Mouse (Mus musculus) limb, embryonic 11.5 days (tissue): Measurements from ENCODE around the gene Tcf7. TPM values are rescaled to one million over a fixed set of nuclear protein-coding genes. Genes with fewer than 3 reads are reported as not detected.

Source experiments
- ATAC-seq: fragments of 200-750 bp; cut with Nextera tagmentation; 2 replicates; pipeline ENCODE4 v1.8.0; 2017; ENCODE audit warnings: low read depth; ENCODE audit not compliant: insufficient number of reproducible peaks, low FRiP score, low TSS enrichment
- DNase-seq: peaks from one replicate; pipeline ENCODE4 v3.0.0-alpha.2; 2015; ENCODE audit warnings: low spot score
- H3K27ac ChIP-seq: fragments of 300-500 bp; sonication (generic); replicated peaks from 2 replicates; pipeline ENCODE4 v1.5.1; 2014; ENCODE audit warnings: low read depth, mild to moderate bottlenecking, low read length
- H3K27me3 ChIP-seq: fragments of 300-500 bp; sonication (generic); 2 replicates; pipeline ENCODE4 v1.6.1; 2014; ENCODE audit warnings: mild to moderate bottlenecking, low read length, mixed read lengths; ENCODE audit not compliant: control insufficient read depth, insufficient read depth
- H3K36me3 ChIP-seq: fragments of 300-500 bp; sonication (generic); 2 replicates; pipeline ENCODE4 v1.6.1; 2014; ENCODE audit warnings: mild to moderate bottlenecking, low read length, moderate library complexity, mixed read lengths; ENCODE audit not compliant: control insufficient read depth, insufficient read depth
- H3K4me1 ChIP-seq: fragments of 300-500 bp; sonication (generic); 2 replicates; pipeline ENCODE4 v1.6.1; 2014; ENCODE audit warnings: low read length, mixed read lengths; ENCODE audit not compliant: control insufficient read depth, insufficient read depth
- H3K4me2 ChIP-seq: fragments of 300-500 bp; sonication (generic); 2 replicates; pipeline ENCODE4 v1.6.1; 2014; ENCODE audit warnings: low read depth, mild to moderate bottlenecking, moderate library complexity; ENCODE audit not compliant: severe bottlenecking
- H3K4me3 ChIP-seq: fragments of 300-500 bp; sonication (generic); 2 replicates; pipeline ENCODE4 v1.5.1; 2014; ENCODE audit warnings: low read depth, low read length
- H3K9ac ChIP-seq: fragments of 300-500 bp; sonication (generic); 2 replicates; pipeline ENCODE4 v1.6.1; 2014; ENCODE audit warnings: mild to moderate bottlenecking, low read length
- H3K9me3 ChIP-seq: fragments of 300-500 bp; sonication (generic); 2 replicates; pipeline ENCODE4 v1.6.1; 2016; ENCODE audit warnings: low read length; ENCODE audit not compliant: control insufficient read depth
- WGBS: fragments of 180-500 bp; shearing (Covaris S2); extraction: QIAGEN DNeasy Blood & Tissue Kit; methylation state at CpG from one replicate; pipeline ENCODE4 v1.1.7; 2014; 5-methylcytosine and 5-hydroxymethylcytosine counted together
- polyA plus RNA-seq: library from polyadenylated mRNA; unstranded; fragments of >200 nt; fragmentation: Nextera tagmentation; extraction: Ambion mirVana; gene quantifications from 2 replicates; pipeline ENCODE4 v1.2.1, GENCODE M21; 2014

Tcf7 gene
- polyA plus RNA-seq, 1 experiment from 2014 or later = 19.4 TPM

GRCm38 (mm10) chr11:52231606-52232541, 50.9 kb downstream of the Tcf7 start, which contains the start of gene Skp1a:
TSS of gene Skp1a (plus strand) at chr11:52231995.
- ATAC-seq = peak; percentile 90
- H3K4me1 ChIP-seq = 0 out of 2 replicates have a peak, but pooled peaks cover 2% of the 10 kb centered on the region
- H3K9me3 ChIP-seq = no peaks in the 10 kb centered on the region
- no peaks in the 10 kb centered on the region for H3K27me3 ChIP-seq
- H3K36me3 ChIP-seq = no peaks in the 10 kb centered on the region
- peak; percentile 96 for DNase-seq
- H3K4me3 ChIP-seq = peak within 1 kb of the TSS; percentile 82
- under 1% methylated on average over 87 of the region's 87 CpGs for WGBS
- peak within 1 kb of the TSS; percentile 50 for H3K4me2 ChIP-seq
- peak within 1 kb of the TSS; percentile 93 for H3K9ac ChIP-seq
- peak within 1 kb of the TSS; percentile 95 for H3K27ac ChIP-seq

- DNase-seq = no peak
Measured at GRCm38 (mm10) chr11:52230694-52231093, 52.1 kb downstream of the Tcf7 start.

GRCm38 (mm10) chr11:52228722-52229448, 53.9 kb downstream of the Tcf7 start:
- no peak overlapping the region for H3K4me3 ChIP-seq
- no peak for ATAC-seq
- H3K4me1 ChIP-seq = 0 out of 2 replicates have a peak, but pooled peaks cover 2% of the 10 kb centered on the region
- H3K27ac ChIP-seq = no peak overlapping the region
- WGBS = 79% methylated on average over 7 of the region's 7 CpGs
- no peak overlapping the region for H3K9ac ChIP-seq
- no peaks in the 10 kb centered on the region for H3K9me3 ChIP-seq
- no peak overlapping the region for H3K4me2 ChIP-seq
- H3K27me3 ChIP-seq = 0 out of 2 replicates have a peak, but pooled peaks cover 3% of the 10 kb centered on the region
- DNase-seq = no peak
- no peaks in the 10 kb centered on the region for H3K36me3 ChIP-seq

More at GRCm38 (mm10) chr11:52230694-52231093, 52.1 kb downstream of the Tcf7 start:
- no peak overlapping the region for H3K9ac ChIP-seq
- H3K27ac ChIP-seq = no peak overlapping the region
- H3K27me3 ChIP-seq = no peaks in the 10 kb centered on the region
- no peaks in the 10 kb centered on the region for H3K36me3 ChIP-seq
- peak overlapping the region; percentile 82 for H3K4me3 ChIP-seq
- H3K4me1 ChIP-seq = 0 out of 2 replicates have a peak, but pooled peaks cover 2% of the 10 kb centered on the region
- no peaks in the 10 kb centered on the region for H3K9me3 ChIP-seq
- peak overlapping the region; percentile 50 for H3K4me2 ChIP-seq
- ATAC-seq = no peak
- WGBS = 47% methylated on average over 5 of the region's 5 CpGs

- H3K4me1 ChIP-seq = no peaks in the 10 kb centered on the region
- no peak overlapping the region for H3K27ac ChIP-seq
- H3K9me3 ChIP-seq = no peaks in the 10 kb centered on the region
- DNase-seq = no peak
- 79% methylated on average over 13 of the region's 13 CpGs for WGBS
- H3K4me3 ChIP-seq = no peak overlapping the region
- no peaks in the 10 kb centered on the region for H3K36me3 ChIP-seq
- 0 out of 2 replicates have a peak, but pooled peaks cover 3% of the 10 kb centered on the region for H3K27me3 ChIP-seq
- H3K9ac ChIP-seq = no peak overlapping the region
- H3K4me2 ChIP-seq = no peak overlapping the region
- no peak for ATAC-seq
Measured at GRCm38 (mm10) chr11:52227466-52228226, 55.2 kb downstream of the Tcf7 start.

- Histone ChIP-seq H3K27me3 (0 out of 2 replicates have a peak, but pooled peaks cover 3% of the 10 kb centered on the region), H3K9me3 (no peaks in the 10 kb centered on the region), H3K9ac (no peak overlapping the region), H3K36me3 (no peaks in the 10 kb centered on the region), H3K4me3 (no peak overlapping the region), H3K27ac (no peak overlapping the region), H3K4me1 (no peaks in the 10 kb centered on the region), H3K4me2 (no peak overlapping the region)
- ATAC-seq (no peak), DNase-seq (no peak)
- WGBS = 80% methylated on average over 3 of the region's 3 CpGs
Measured at GRCm38 (mm10) chr11:52227053-52227452, 55.8 kb downstream of the Tcf7 start.

- no peaks in the 10 kb centered on the region for H3K4me1 ChIP-seq
- 62% methylated on average over 3 of the region's 3 CpGs for WGBS
- ATAC-seq = no peak
Measured at GRCm38 (mm10) chr11:52225986-52226599, 56.7 kb downstream of the Tcf7 start.

GRCm38 (mm10) chr11:52223968-52224682, 58.7 kb downstream of the Tcf7 start:
- Histone ChIP-seq H3K4me3 (no peak overlapping the region), H3K4me1 (no peaks in the 10 kb centered on the region), H3K36me3 (no peaks in the 10 kb centered on the region), H3K9me3 (no peaks in the 10 kb centered on the region), H3K9ac (no peak overlapping the region), H3K4me2 (no peak overlapping the region), H3K27me3 (0 out of 2 replicates have a peak, but pooled peaks cover 3% of the 10 kb centered on the region), H3K27ac (no peak overlapping the region)
- 11% methylated on average over 19 of the region's 19 CpGs for WGBS
- peak; percentile 38 for DNase-seq
- ATAC-seq = no peak

More at GRCm38 (mm10) chr11:52225986-52226599, 56.7 kb downstream of the Tcf7 start:
- Histone ChIP-seq H3K9me3 (no peaks in the 10 kb centered on the region), H3K9ac (no peak overlapping the region), H3K36me3 (no peaks in the 10 kb centered on the region), H3K4me3 (no peak overlapping the region), H3K27ac (no peak overlapping the region), H3K4me2 (no peak overlapping the region), H3K27me3 (0 out of 2 replicates have a peak, but pooled peaks cover 3% of the 10 kb centered on the region)
- DNase-seq = no peak
